Comparison of ENCODE assay signal across 8 mouse cellular contexts in genomic region chr8:124317191-124317682, GRCm38 (mm10).
DNase-seq lines count a peak whose midpoint lies in the region; ATAC-seq lines count a peak whose summit lies in the region.

No protein-coding gene starts in this region.

- H3K36me3 ChIP-seq in hindbrain, embryonic 10.5 days: peaks cover 15% of the 10 kb centered on the region
- H3K36me3 ChIP-seq in hindbrain, embryonic 14.5 days (replicated peaks; ENCODE audit: control insufficient read depth, insufficient read depth): no peaks in the 10 kb centered on the region

- H3K4me1 ChIP-seq in hindbrain, embryonic 10.5 days (replicated peaks): peaks cover 54% of the 10 kb centered on the region
- peaks cover 48% of the 10 kb centered on the region for H3K4me1 ChIP-seq in hindbrain, embryonic 14.5 days (replicated peaks; ENCODE audit: control insufficient read depth, insufficient read depth, low read length)

- H3K27ac ChIP-seq in hindbrain, embryonic 10.5 days: peak overlapping the region; percentile 51
- no peak overlapping the region; the same call in 1 of the 2 replicates for H3K27ac ChIP-seq in hindbrain, embryonic 14.5 days

- WGBS in hindbrain, embryonic 10.5 days: 71% methylated on average over 8 of the region's 8 CpGs
- 57% methylated on average over 8 of the region's 8 CpGs for WGBS in hindbrain, embryonic 14.5 days

- H3K4me2 ChIP-seq in hindbrain, embryonic 14.5 days (replicated peaks): no peak overlapping the region

- no peaks in the 10 kb centered on the region for H3K27me3 ChIP-seq in hindbrain, embryonic 10.5 days (ENCODE audit: insufficient read depth, poor library complexity, severe bottlenecking)
- no peaks in the 10 kb centered on the region for H3K27me3 ChIP-seq in hindbrain, embryonic 14.5 days (ENCODE audit: control insufficient read depth, insufficient read depth, low read length)

- H3K9me3 ChIP-seq in hindbrain, embryonic 10.5 days: no peaks in the 10 kb centered on the region
- H3K9me3 ChIP-seq in hindbrain, embryonic 14.5 days (ENCODE audit: control insufficient read depth, low read length): no peaks in the 10 kb centered on the region

- DNase-seq in hindbrain, embryonic 10.5 days (ENCODE audit: low spot score): no peak
- DNase-seq in hindbrain, embryonic 14.5 days (ENCODE audit: low spot score): no peak
- DNase-seq in 3T3-L1 (ENCODE audit: low read depth, low spot score): peak; percentile 68
- DNase-seq in heart, postnatal 14 days: peak; percentile 41 to 58
- DNase-seq in urinary bladder, postnatal 36 days (ENCODE audit: low spot score in 2 of 2): no peak
- no peak for DNase-seq in embryo, embryonic 10.5 days (ENCODE audit: low spot score)
- no peak for DNase-seq in c-Kit-positive CD71-positive TER-119-positive erythroid progenitor cells, embryonic 14.5 days (ENCODE audit: low spot score)

- ATAC-seq in hindbrain, embryonic 14.5 days (ENCODE audit: low FRiP score): no peak
- peak; percentile 9 for ATAC-seq in activated CD4-positive, CD25-positive, alpha-beta regulatory T cell, adult 4 months

- H3K4me3 ChIP-seq in hindbrain, embryonic 10.5 days: no peak overlapping the region
- no peak overlapping the region for H3K4me3 ChIP-seq in hindbrain, embryonic 14.5 days (replicated peaks; ENCODE audit: low read length)

- H3K9ac ChIP-seq in hindbrain, embryonic 14.5 days: no peak overlapping the region

- intact Hi-C loops in heart, postnatal 14 days (cut with DNase I): no loop called here

Comparison
In these comparisons a context has a peak if more than half of its experiments do, and no peak if none do; other contexts are left out.
1. DNase-seq: peak in 3T3-L1 (single experiment) and heart, postnatal 14 days (2 of 2); none in hindbrain, embryonic 10.5 days (single experiment), hindbrain, embryonic 14.5 days (single experiment), urinary bladder, postnatal 36 days (0 of 2), embryo, embryonic 10.5 days (single experiment) and c-Kit-positive CD71-positive TER-119-positive erythroid progenitor cells, embryonic 14.5 days (single experiment).